Mouse (Mus musculus): ENCODE measurements around the gene Klrb1f. TPM values are rescaled to one million over a fixed set of nuclear protein-coding genes. Genes with fewer than 3 reads are reported as not detected.
"Not testable (repeated sequence)": the region's sequence is repeated elsewhere in the genome, so short reads cannot be mapped to it uniquely, and the experiment has no call there.

Klrb1f gene
- total RNA-seq (2015): 32.0 and 35.4 TPM in 2 replicates
- 16.3 and 23.6 TPM in 2 replicates for total RNA-seq (2017)

DNA sequence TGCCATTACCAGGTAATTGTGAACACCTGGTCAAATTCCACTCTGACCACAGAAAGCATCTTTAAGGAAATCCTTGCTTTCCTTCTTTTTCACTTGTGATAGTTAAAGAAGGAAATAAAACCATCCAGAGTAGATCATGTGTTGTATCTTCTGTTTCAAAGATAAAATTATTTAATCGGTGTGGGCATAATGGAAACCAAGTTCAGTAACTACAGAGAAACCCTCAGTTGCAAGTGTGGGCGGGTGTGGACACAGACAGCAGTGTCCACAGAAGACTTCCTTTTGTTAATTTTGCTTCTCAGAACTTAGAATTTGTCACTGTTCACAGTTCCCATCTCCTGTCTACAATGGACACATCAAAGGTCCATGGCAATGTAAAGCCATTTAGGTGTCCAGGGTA is at the start of gene Klrb1f:
Gene Klrb1f (plus strand): TSS at position 301 of the 400 bp plus-strand sequence.
- no peak for ATAC-seq (replicated peaks; ENCODE audit: poor library complexity)

- peak; percentile 66 for ATAC-seq (replicated peaks; ENCODE audit: poor library complexity)
Measured at GRCm38 (mm10) chr6:128996054-128996767, 49.5 kb upstream of the Klrb1f start.

GRCm38 (mm10) chr6:128996768-128997442 is 48.8 kb upstream of the Klrb1f start:
- no peak for ATAC-seq (replicated peaks; ENCODE audit: poor library complexity)

GRCm38 (mm10) chr6:129001392-129001791 is 44.3 kb upstream of the Klrb1f start:
- ATAC-seq (replicated peaks; ENCODE audit: poor library complexity): no peak

DNA sequence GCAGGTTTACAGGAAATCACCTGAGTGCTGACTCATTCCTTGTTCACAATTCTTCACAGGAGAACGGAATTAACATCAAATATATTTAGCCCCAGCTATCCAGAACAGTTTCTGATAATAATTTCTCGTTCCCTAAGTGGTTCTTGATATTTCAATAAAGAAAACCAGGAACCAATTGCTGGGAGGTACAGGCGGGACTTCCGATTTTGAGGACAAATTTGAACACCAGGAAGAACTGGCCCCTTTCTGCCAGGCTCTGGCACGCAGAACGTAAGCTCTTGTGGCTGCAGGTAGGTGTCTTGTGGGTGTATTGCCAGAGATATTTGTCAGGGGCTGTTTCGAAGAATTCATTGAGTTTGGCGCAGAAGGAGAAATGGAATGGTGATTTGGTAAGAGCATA is 37.1 kb upstream of the Klrb1f start:
- ATAC-seq (replicated peaks; ENCODE audit: poor library complexity): no peak

DNA sequence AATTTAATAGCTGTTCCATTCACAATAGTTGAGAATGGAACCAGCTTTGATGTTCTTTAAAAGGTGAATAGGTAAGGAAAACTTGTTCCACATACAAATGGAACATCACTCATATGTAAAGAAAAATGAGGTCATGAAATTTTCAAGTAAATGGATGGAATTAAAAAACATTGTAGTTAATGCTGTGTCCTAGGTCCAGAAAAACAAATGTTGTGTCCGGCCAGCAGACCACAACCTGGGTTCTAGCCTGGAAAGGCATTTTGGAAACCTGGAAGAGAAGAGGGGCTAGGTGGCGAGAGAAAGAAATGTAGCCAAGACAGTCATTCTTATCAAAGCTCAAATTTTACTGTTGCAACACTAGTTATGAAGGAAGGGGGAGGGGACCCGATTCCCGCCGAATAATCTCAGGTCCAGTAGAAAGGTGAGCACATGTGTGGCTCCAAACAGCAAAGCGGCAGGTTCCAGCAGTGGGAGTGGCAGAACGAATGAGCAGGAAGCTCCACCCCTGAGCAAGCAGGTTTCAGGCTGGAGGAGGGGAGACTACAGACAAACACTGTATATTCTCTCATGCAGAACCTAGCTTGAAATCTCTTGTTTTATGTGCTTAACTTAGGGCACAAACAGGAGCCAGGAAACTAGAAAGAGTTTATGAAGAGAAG is 35.7 kb upstream of the Klrb1f start:
- ATAC-seq (replicated peaks; ENCODE audit: poor library complexity): not testable (repeated sequence)

GRCm38 (mm10) chr6:129010505-129010873 is 35.2 kb upstream of the Klrb1f start:
- ATAC-seq (replicated peaks; ENCODE audit: poor library complexity): no peak

GRCm38 (mm10) chr6:129012012-129012411 is 33.7 kb upstream of the Klrb1f start:
- not testable (repeated sequence) for ATAC-seq (replicated peaks; ENCODE audit: poor library complexity)

DNA sequence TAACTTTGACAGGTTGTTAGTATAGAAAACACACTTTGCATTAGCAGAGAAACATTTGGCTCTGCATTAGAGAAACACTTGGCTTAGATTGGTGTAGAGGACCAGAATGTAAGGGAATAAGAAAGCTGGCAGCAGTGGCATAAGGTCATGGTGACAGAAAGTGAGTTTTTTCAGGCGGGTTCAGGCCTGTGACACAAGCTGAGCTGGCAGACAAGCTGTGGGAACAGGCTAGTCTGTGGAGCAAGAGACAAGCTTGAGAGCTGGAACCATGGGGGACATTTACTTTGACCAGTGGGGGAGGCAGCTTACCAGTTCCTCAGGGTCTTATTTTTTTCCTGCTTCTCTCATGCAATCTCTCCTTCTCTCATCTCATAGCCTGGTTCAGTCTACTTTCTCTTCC is 32.7 kb upstream of the Klrb1f start:
- peak; percentile 30; the same call in 1 of the 2 replicates for ATAC-seq (replicated peaks; ENCODE audit: poor library complexity)

DNA sequence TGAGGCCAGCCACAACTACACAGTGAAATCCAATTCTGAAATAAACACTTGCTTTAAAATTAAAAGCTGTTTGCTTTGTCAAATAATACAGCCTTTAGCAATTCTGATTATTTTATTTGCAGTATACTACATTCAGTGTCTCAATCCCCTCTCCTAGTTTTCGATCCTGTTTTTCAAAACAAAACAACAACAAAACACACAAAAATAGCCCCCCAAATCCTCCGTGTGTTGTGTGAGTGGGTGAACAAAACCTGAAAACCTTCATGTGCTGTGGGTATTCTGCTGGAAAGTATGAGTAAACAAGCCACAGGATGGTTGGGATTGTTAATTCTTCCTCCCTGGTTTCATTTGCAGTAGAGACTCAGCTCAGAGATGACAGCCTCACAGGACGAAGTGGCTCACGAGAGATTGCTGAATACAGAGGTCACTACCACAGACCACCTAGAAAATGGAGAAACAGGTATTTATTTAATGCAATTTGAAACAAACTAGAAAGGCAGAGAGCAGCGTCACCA is 31.9 kb upstream of the Klrb1f start:
- ATAC-seq (replicated peaks; ENCODE audit: poor library complexity): peak; percentile 27; the same call in 1 of the 2 replicates

GRCm38 (mm10) chr6:129014399-129014798 is 31.3 kb upstream of the Klrb1f start:
- ATAC-seq (replicated peaks; ENCODE audit: poor library complexity): peak; percentile 66

DNA sequence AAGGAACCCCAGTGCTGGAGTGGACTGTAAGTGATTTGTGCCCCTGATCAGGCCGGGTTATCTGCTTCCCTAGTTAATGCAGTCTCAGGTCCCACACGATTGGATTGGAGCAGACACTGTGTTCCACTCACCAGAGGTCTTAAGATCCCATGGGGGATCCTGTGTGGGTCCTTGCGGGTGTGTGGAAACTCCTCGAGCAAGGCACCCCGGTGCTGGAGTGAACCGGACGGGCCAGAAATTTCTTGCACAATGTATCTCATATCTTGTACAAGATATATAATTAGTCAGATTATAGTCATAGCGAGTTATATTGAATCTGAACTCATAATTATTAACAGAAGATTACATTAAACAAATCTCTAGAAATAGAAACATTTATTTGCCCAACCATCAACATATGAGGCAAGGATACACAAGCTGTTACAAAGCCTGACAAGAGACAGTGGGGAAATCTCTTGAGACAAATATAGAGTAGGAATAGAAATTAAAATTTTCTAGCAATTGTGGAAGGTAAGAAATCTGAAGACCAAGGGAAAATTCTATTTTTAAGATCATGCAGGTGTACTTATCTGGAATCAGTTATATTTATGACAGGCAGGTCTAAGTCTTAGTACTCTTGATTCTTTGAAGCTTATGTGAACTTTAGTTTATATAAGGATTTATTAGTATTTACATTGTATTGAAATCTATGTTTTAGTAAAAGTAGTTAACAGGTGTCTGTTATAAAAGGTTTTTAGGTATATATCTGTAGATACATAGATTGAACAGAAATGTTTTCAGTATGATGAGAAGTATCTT is 18.1 kb upstream of the Klrb1f start:
- no peak for ATAC-seq (replicated peaks; ENCODE audit: poor library complexity)

- ATAC-seq (replicated peaks; ENCODE audit: poor library complexity): peak; percentile 27
Measured at GRCm38 (mm10) chr6:129030175-129030824, 15.4 kb upstream of the Klrb1f start.

DNA sequence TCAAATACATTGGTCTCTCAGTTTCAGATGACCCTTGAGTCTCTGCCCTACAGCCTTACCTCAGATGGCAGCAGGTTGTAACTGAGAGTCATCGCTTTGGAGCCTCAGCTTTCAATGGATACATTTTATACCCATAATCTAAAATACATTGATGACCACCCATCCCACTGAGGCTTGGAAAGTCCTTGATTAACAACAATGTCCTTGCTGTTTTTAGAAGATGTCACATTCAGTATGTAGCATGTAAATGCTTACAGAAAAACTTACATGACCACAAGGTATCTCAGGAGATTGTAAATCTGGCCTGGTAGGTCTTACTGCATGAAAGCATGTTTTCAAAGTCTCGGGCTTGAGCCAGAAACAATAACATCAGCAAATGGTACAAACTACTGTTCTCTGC is 14.7 kb upstream of the Klrb1f start:
- ATAC-seq (replicated peaks; ENCODE audit: poor library complexity): no peak

GRCm38 (mm10) chr6:129033397-129033796 is 12.3 kb upstream of the Klrb1f start:
- peak; percentile 78 for ATAC-seq (replicated peaks; ENCODE audit: poor library complexity)

DNA sequence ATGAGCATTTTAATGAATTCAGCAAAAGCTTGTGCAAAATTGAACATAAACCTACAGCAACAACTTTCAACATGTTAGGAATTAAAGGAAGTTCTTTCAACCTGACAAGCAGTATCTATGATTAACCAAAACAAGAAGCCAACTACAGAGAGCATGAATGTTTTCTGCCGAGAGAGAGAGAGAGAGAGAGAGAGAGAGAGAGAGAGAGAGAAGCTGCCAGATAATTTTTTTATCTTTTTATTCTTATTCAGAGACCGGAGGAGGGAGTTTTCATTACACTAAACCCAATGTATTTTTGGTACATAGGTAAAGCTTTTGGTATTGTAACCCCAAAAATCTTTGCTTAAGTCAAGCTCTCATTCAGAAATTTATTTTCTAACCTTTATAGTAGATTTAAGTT is 10.7 kb upstream of the Klrb1f start:
- ATAC-seq (replicated peaks; ENCODE audit: poor library complexity): no peak

- 0 out of 2 replicates have a peak, but pooled peaks have one; percentile 8 for ATAC-seq (replicated peaks; ENCODE audit: poor library complexity)
Measured at GRCm38 (mm10) chr6:129036326-129036725, 9.4 kb upstream of the Klrb1f start.

GRCm38 (mm10) chr6:129036890-129037463 is 8.7 kb upstream of the Klrb1f start:
- peak; percentile 81 for ATAC-seq (replicated peaks; ENCODE audit: poor library complexity)

DNA sequence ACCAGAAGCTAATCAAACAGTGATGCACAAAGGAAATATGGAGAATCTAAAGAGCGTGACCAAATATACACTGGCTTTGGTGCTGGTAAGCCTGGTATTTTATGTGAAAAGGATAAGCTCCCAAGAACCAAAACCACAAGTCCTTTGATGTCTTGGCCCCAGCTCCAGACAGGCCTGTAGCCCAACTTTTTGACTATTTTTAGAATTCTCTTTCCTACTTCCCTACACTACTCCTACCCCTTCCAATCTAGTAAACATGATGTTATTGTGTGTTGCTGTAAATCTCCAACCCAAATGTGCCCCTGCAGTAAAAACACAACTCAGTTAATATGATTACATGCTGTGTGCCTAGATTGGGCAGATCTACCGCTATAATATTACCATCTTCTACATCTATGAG is 4.2 kb upstream of the Klrb1f start:
- ATAC-seq (replicated peaks; ENCODE audit: poor library complexity): no peak

DNA sequence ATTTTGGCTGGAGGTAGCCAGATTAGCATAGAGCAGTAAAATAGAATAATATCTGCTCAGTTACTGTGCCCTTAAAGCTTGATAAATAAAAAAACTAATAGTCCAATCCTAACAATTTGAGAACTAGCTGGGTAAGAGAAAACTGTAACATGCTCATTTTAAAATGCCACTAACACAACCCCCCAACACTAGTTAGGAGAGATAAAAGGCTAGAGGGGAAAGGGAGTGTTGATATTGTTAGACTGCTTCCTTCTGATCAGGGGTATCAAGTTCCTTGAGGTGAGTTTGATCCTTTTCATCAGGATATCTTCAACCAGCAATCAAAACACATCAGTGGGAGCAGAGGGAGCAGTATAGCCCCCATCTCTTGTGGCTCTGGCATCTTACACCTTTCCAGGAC is 3.2 kb upstream of the Klrb1f start:
- no peak for ATAC-seq (replicated peaks; ENCODE audit: poor library complexity)
